Mouse (Mus musculus): Measurements from ENCODE around the gene Nfx1.

GRCm38 (mm10) chr4:41073008-41073817, 102.5 kb downstream of the Nfx1 start:
- TF ChIP-seq EP300 (optimal IDR thresholded peaks at IDR 0.05) (no peak), CTCF (IDR thresholded peaks at IDR 0.05; ENCODE audit: low read depth) (no peak)
